Mouse (Mus musculus): Measurements from ENCODE around the gene Itpr2. TPM values are rescaled to one million over a fixed set of nuclear protein-coding genes. Genes with fewer than 3 reads are reported as not detected.

Itpr2 gene
- polyA plus RNA-seq, 1 experiment from 2014 or later: 4.3 TPM

DNA sequence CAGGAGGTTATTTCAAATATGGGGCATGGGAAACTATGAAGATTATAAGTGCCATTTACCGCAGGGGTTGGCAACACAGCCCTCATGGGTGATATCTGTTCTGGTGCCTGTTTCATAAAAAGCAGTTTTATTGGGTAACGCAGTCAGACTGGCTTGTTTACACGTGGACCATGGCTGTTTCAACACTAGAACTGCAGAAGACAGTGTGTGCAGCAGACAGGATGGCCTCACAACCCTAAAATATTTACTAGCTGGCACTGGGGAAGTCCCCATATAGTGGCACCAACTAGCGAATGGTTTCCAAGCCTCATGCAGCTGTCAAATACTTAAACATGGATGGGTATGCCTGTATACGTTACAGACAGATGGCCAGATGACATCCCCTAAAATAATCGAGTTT, 290.8 kb downstream of the Itpr2 start:
- H3K4me3 ChIP-seq: no peak overlapping the region
- H3K36me3 ChIP-seq: no peaks in the 10 kb centered on the region
- no peak overlapping the region for H3K9ac ChIP-seq
- H3K4me1 ChIP-seq: no peaks in the 10 kb centered on the region
- no peak overlapping the region for H3K27ac ChIP-seq
- H3K27me3 ChIP-seq (replicated peaks): no peaks in the 10 kb centered on the region
- no peak for ATAC-seq (ENCODE audit: low FRiP score, low read depth)
- no peak overlapping the region for H3K4me2 ChIP-seq (replicated peaks)
- WGBS: 85% methylated on average over 6 of the region's 6 CpGs
- no peaks in the 10 kb centered on the region for H3K9me3 ChIP-seq

DNA sequence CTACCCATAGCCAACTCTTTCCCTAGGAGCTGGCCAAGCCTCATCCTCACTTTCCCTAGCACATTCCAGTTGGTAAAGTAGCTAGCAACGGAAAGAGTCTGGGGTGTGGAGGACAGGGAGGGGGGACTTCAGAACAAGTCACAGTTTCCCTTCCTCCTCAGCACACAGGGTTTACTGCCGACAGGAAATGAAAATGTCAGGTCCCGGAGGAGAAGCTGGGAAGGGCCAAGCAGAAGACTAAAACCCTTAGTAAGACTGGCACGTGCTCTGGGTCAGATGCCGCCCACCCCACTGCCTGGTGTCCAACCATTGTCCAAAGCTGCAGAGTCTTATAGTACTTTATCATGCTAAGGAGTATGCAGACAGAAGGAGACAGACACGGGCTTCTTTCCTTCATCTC, 293.0 kb downstream of the Itpr2 start:
- no peak overlapping the region for H3K27ac ChIP-seq

DNA sequence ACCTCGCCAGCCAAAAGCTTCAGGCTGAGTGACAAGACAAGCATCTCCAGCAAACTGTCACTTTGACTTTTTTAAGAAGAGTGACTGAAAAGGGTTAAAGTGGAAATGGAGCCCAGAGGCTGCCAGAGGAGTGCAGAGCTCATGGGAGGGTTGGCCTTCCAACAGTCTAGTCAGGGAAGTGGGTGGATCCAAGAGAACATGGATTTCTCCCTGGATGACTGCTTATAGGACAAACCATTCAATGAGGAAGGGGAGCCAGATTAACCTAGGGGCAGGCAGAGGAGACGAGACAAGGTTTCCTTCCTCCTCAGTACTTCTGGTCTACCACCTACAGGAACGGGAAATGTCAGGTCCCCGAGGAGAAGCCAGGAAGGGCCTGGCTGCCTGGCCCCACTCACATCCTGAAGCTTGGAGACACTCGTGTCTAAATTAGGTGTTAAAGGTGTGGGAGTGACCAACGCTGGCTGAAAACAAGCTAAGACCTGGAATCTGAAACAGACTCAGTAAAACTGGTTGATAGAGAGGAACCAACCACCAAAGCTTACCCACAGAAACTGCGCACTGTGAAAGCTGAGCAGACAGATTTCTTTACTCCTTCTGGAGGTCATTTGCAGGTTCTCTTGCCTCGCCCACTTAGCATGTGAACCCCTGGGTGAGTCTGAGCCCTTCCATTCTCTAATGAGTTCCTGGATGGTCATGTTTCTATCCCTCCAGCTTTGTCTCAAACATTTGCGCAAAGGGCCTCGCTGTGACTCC, 294.6 kb downstream of the Itpr2 start:
- H3K4me1 ChIP-seq: no peaks in the 10 kb centered on the region
- no peaks in the 10 kb centered on the region for H3K27me3 ChIP-seq (replicated peaks)
- WGBS: 82% methylated on average over 10 of the region's 10 CpGs
- H3K9ac ChIP-seq: no peak overlapping the region
- no peak overlapping the region for H3K4me2 ChIP-seq (replicated peaks)
- H3K36me3 ChIP-seq: no peaks in the 10 kb centered on the region
- H3K4me3 ChIP-seq: no peak overlapping the region
- no peak overlapping the region for H3K27ac ChIP-seq
- no peaks in the 10 kb centered on the region for H3K9me3 ChIP-seq
- no peak for ATAC-seq (ENCODE audit: low FRiP score, low read depth)

More for the DNA sequence above, 293.0 kb downstream of the Itpr2 start:
- H3K27me3 ChIP-seq (replicated peaks): no peaks in the 10 kb centered on the region
- no peak for ATAC-seq (ENCODE audit: low FRiP score, low read depth)
- no peaks in the 10 kb centered on the region for H3K9me3 ChIP-seq
- H3K36me3 ChIP-seq: no peaks in the 10 kb centered on the region
- 80% methylated on average over 6 of the region's 6 CpGs for whole genome bisulfite sequencing
- no peak overlapping the region for H3K4me3 ChIP-seq
- H3K4me1 ChIP-seq: no peaks in the 10 kb centered on the region
- no peak overlapping the region for H3K4me2 ChIP-seq (replicated peaks)
- H3K9ac ChIP-seq: no peak overlapping the region

DNA sequence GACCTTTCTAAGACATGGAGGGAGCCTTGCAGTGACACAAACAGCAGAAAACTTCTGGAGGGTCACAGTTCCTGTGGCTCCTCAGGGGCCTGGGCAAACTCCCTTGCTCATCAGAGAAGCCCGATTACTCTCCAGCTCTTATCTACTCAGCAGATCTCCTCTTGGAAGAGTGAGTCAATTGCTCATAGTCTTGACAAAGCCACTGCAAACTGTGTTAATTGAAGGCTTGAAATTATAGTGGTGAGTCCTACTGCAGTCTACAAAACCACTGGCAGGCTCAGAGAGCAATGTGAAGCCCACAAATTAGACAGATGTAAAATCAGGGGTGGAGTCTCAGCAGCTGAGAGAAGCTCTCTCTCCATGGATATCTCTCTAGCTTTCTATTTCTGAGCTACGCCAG, 296.9 kb downstream of the Itpr2 start:
- Histone ChIP-seq H3K9me3 (no peaks in the 10 kb centered on the region), H3K36me3 (no peaks in the 10 kb centered on the region), H3K4me3 (no peak overlapping the region), H3K4me2 (replicated peaks) (no peak overlapping the region), H3K4me1 (no peaks in the 10 kb centered on the region), H3K27ac (no peak overlapping the region), H3K27me3 (replicated peaks) (no peaks in the 10 kb centered on the region), H3K9ac (no peak overlapping the region)
- no peak for ATAC-seq (ENCODE audit: low FRiP score, low read depth)
- WGBS: 88% methylated on average over 2 of the region's 2 CpGs

DNA sequence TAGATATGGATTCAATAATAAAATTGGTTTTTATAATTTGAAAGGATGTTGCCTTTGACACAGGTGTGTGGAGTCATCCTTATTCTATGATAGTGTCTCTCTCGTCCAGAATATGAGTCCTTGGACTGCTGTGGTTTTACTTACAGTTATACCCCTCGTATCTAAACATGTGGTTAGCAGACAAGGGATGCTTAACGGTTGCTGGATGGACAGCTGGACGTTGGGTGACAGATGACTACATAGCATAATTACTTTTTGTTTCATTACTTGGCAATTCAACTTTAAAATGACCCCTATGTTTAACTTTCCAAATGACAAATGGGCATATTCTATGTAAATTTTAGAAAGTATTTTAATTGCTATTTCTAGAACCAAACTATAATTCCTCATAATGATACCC, 297.6 kb downstream of the Itpr2 start:
- Histone ChIP-seq H3K9ac (no peak overlapping the region), H3K4me2 (replicated peaks) (no peak overlapping the region), H3K4me3 (no peak overlapping the region), H3K27me3 (replicated peaks) (no peaks in the 10 kb centered on the region), H3K27ac (no peak overlapping the region), H3K9me3 (no peaks in the 10 kb centered on the region), H3K4me1 (no peaks in the 10 kb centered on the region), H3K36me3 (no peaks in the 10 kb centered on the region)
- ATAC-seq (ENCODE audit: low FRiP score, low read depth): no peak
- WGBS: 80% methylated on average over 4 of the region's 4 CpGs

DNA sequence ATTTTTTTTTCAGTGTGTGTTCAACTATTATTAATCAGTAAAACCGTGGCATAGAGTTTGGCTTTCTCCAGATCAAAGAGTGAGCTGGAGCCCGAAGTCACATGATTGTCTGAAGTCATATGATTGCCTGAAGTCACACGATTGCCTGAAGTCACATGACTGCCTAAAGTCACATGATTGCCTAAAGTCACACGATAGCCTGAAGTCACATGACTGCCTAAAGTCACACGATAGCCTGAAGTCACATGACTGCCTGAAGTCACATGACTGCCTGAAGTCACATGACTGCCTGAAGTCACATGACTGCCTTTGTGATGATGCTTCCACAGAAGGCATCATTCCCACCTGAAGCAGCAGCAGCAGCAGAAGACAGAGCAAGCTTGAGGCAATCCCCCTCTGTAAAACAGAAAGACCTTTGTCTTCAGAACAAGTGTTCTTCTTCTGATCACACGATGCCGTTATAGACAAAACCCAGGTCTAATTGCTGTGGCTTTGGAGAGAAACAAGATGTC, 304.1 kb downstream of the Itpr2 start:
- Histone ChIP-seq H3K9me3 (peaks cover 8% of the 10 kb centered on the region; the same call in 1 of the 2 replicates), H3K4me3 (no peak overlapping the region), H3K36me3 (no peaks in the 10 kb centered on the region), H3K4me2 (replicated peaks) (no peak overlapping the region), H3K27ac (no peak overlapping the region), H3K9ac (no peak overlapping the region), H3K4me1 (no peaks in the 10 kb centered on the region), H3K27me3 (replicated peaks) (no peaks in the 10 kb centered on the region)
- no peak for ATAC-seq (ENCODE audit: low FRiP score, low read depth)
- WGBS: 92% methylated on average over 7 of the region's 7 CpGs

DNA sequence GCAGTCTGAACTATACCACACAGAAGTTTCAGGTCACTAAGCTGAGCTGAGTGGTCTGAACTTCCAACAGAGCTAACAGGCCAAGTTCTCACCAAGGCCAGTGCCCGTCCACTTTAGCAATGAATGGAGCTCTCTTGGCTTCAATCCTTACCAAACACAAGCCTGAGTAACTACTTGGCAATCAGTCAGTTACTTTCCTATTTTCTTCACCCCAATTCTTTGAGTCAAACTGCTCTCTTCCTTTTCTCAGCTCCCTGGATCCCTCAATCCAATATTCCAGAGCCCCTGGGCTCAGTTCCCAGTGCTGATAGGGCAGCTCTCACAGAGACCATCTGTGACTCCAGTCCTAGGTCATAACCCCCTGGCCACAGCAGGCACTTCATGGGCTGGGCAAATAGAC, 305.3 kb downstream of the Itpr2 start:
- Histone ChIP-seq H3K36me3 (no peaks in the 10 kb centered on the region), H3K4me2 (replicated peaks) (no peak overlapping the region), H3K4me3 (no peak overlapping the region), H3K9ac (no peak overlapping the region), H3K27ac (no peak overlapping the region), H3K27me3 (replicated peaks) (no peaks in the 10 kb centered on the region), H3K4me1 (no peaks in the 10 kb centered on the region), H3K9me3 (peaks cover 8% of the 10 kb centered on the region; the same call in 1 of the 2 replicates)
- no peak for ATAC-seq (ENCODE audit: low FRiP score, low read depth)
- 93% methylated on average over 1 of the region's 1 CpGs for WGBS

DNA sequence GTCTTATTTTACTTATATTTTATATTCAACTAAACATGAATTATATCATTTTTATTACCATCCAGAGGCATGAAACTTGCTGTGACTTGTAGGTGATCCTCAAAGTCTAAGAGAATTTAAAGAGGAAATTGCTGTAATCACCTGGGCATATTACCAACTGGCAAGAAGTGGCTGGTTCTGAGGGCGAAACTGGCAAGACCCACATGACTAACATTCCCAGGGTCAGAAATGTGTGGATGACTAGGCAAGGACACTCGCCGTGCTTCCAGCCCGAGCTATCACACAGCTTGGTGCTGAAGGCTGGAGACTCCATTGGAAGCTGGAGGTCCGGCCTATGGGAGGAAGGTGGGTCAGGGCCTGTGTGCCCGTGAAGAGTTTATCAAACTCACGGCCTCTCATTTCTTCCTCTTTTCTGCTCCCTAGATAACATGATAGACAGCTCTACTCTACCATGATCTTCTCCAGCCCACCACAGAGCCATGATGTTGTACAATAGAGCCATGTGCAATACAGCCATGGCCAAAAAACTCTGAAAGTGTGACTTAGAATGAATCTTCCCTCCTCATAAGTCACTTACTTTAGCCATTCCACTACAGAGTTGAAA, 306.1 kb downstream of the Itpr2 start:
- Histone ChIP-seq H3K4me2 (replicated peaks) (no peak overlapping the region), H3K9ac (no peak overlapping the region), H3K27ac (no peak overlapping the region), H3K4me3 (no peak overlapping the region), H3K27me3 (replicated peaks) (no peaks in the 10 kb centered on the region), H3K4me1 (no peaks in the 10 kb centered on the region), H3K36me3 (no peaks in the 10 kb centered on the region), H3K9me3 (peaks cover 8% of the 10 kb centered on the region; the same call in 1 of the 2 replicates)
- ATAC-seq (ENCODE audit: low FRiP score, low read depth): no peak
- 94% methylated on average over 7 of the region's 7 CpGs for WGBS

DNA sequence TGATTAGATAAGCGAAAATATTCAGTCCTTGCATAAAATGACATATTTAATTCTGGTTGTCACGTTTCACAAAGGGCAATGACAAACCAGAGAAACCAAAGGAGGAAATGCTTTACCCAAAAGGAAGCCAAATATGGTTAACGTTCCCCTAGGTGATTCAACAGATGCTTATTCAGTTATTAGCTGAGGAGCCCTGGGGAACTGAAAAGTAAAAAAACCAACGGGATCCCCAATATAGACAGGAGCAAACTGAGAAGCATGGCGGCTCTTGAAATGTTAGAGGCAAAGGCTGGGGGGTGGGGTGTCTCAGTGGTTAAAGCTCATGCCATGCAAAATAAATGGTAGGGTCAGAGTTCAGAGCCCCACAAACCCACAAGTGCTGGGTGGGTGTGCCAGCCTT, 310.1 kb downstream of the Itpr2 start:
- no peaks in the 10 kb centered on the region for H3K36me3 ChIP-seq
- ATAC-seq (ENCODE audit: low FRiP score, low read depth): no peak
- H3K27me3 ChIP-seq (replicated peaks): no peaks in the 10 kb centered on the region
- H3K9me3 ChIP-seq: peaks cover 8% of the 10 kb centered on the region; the same call in 1 of the 2 replicates
- no peak overlapping the region for H3K4me2 ChIP-seq (replicated peaks)
- 84% methylated on average over 5 of the region's 5 CpGs for whole genome bisulfite sequencing
- H3K4me1 ChIP-seq: no peaks in the 10 kb centered on the region
- no peak overlapping the region for H3K9ac ChIP-seq
- no peak overlapping the region for H3K4me3 ChIP-seq
- H3K27ac ChIP-seq: no peak overlapping the region

DNA sequence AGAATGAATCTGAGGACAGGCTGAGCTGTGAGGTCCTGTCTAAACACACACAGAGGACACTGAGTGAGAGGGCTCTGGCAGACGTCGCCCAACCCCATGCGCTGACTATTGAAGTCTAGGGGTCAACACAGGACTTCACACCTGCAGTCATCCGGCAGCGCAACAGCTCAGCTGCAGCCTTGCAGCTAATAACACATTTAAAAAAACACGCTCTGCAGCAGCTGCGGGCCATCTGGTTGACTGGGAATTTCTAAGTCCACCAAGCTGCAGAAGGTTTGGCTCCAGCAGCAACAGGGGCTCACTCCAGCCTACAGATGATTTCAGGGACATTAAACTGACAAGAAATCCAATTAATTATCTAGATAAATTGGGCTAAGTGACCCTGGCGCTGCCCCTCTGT, 312.0 kb downstream of the Itpr2 start:
- H3K36me3 ChIP-seq: no peaks in the 10 kb centered on the region
- H3K4me1 ChIP-seq: no peaks in the 10 kb centered on the region
- no peak overlapping the region for H3K4me2 ChIP-seq (replicated peaks)
- H3K9me3 ChIP-seq: peaks cover 8% of the 10 kb centered on the region; the same call in 1 of the 2 replicates
- H3K27me3 ChIP-seq (replicated peaks): no peaks in the 10 kb centered on the region
- ATAC-seq (ENCODE audit: low FRiP score, low read depth): no peak
- WGBS: 59% methylated on average over 8 of the region's 8 CpGs
- no peak overlapping the region for H3K27ac ChIP-seq
- H3K9ac ChIP-seq: no peak overlapping the region
- H3K4me3 ChIP-seq: no peak overlapping the region

DNA sequence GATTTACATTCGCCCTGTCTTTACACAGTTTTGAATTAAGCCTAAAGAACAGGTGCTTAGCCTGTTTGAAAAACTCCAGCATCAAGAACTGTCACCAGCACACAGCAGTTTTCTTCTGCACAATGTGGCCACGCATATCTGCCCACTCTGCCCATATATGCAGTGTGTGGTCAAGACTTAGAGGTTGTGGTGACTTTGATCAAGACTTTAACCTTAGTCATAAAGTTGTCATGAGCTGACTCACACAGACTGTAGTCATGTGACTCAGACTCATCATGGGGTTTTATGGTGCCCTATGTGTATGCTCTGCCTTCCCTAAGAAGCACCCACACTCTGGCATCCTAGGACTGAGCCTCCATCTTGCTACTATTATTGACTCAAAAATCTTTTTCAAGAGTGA, 316.5 kb downstream of the Itpr2 start:
- ATAC-seq (ENCODE audit: low FRiP score, low read depth): no peak
- Histone ChIP-seq H3K9me3 (no peaks in the 10 kb centered on the region), H3K27ac (no peak overlapping the region), H3K4me1 (no peaks in the 10 kb centered on the region), H3K4me3 (no peak overlapping the region), H3K9ac (no peak overlapping the region), H3K27me3 (replicated peaks) (no peaks in the 10 kb centered on the region), H3K4me2 (replicated peaks) (no peak overlapping the region), H3K36me3 (no peaks in the 10 kb centered on the region)
- WGBS: 85% methylated on average over 2 of the region's 2 CpGs

DNA sequence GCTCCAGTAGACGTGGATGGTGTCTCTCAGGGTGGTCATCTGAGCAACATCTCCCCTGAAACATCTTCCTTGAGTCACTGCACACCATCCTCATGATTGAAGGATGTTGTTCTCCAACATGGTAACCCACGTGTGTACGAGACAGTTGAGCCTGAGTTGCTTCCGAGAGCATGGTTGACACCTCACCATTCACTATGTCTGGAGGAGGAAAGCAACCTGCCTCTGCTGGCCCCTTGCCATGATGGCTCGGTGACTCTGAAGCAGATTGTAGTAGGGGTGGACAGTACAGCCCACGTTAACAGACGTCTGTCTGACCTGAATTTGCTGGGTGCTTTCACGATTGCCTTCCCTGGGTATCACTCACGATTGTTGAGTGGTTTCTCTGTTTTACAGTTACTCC, 317.3 kb downstream of the Itpr2 start:
- 90% methylated on average over 9 of the region's 9 CpGs for WGBS
- no peak for ATAC-seq (ENCODE audit: low FRiP score, low read depth)
- no peak overlapping the region for H3K27ac ChIP-seq

More for the DNA sequence above, 317.3 kb downstream of the Itpr2 start:
- no peak overlapping the region for H3K9ac ChIP-seq
- H3K4me3 ChIP-seq: no peak overlapping the region
- no peaks in the 10 kb centered on the region for H3K9me3 ChIP-seq
- no peaks in the 10 kb centered on the region for H3K36me3 ChIP-seq
- H3K4me1 ChIP-seq: no peaks in the 10 kb centered on the region
- no peak overlapping the region for H3K4me2 ChIP-seq (replicated peaks)
- H3K27me3 ChIP-seq (replicated peaks): no peaks in the 10 kb centered on the region

All from neural tube, embryonic 12.5 days (tissue).